Mouse (Mus musculus) brain, embryonic 14.5 days (tissue): ENCODE measurements around the gene Asap2. TPM values are rescaled to one million over a fixed set of nuclear protein-coding genes. Genes with fewer than 3 reads are reported as not detected.

ENCODE experiments used
- DNase-seq: peaks from one replicate; pipeline ENCODE4 v3.0.0-alpha.2; 2011; ENCODE audit warnings: low read depth
- CTCF ChIP-seq: fragments of 200-500 bp; IDR thresholded peaks from 2 replicates; pipeline ENCODE4 v1.5.1; 2012; ENCODE audit warnings: inconsistent platforms, mild to moderate bottlenecking, moderate library complexity, borderline replicate concordance; ENCODE audit not compliant: insufficient read depth, insufficient read length; ENCODE audit errors: extremely low read depth
- POLR2A ChIP-seq: fragments of 200-500 bp; IDR thresholded peaks from 2 replicates; pipeline ENCODE4 v1.6.1; 2012; ENCODE audit warnings: mild to moderate bottlenecking, inconsistent platforms, borderline replicate concordance; ENCODE audit not compliant: poor library complexity, insufficient read depth, insufficient read length, severe bottlenecking; ENCODE audit errors: extremely low read depth
- polyA plus RNA-seq: library from polyadenylated mRNA; depleted of rRNA; stranded (reverse); fragments of >200 nt; gene quantifications from 2 replicates; pipeline ENCODE4 v1.2.3, GENCODE M21; 2012

Gene Asap2
- polyA plus RNA-seq, 1 experiment: 36.0 TPM

DNA sequence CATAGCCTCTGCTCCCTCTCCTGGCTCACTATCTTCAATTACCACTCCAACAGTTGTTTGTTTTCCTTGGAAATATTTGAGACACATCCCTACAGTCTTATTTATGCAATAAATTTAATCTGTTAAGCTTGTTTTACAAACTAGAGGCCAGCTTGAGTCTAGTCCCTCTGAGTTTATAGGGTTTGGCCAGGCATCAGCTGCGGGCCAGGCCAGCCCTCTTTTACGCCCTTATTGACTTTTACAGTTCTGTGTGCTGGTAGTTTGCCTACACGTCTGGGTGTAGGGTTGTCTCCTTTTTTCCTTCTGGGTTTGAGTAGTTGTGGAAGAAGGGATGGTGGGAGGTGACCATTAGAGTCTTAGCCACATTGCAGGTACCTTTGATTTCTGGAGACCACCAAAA is 173.4 kb downstream of the Asap2 start:
- no peak for DNase-seq
- TF ChIP-seq POLR2A: no peak
- no peak for TF ChIP-seq CTCF

DNA sequence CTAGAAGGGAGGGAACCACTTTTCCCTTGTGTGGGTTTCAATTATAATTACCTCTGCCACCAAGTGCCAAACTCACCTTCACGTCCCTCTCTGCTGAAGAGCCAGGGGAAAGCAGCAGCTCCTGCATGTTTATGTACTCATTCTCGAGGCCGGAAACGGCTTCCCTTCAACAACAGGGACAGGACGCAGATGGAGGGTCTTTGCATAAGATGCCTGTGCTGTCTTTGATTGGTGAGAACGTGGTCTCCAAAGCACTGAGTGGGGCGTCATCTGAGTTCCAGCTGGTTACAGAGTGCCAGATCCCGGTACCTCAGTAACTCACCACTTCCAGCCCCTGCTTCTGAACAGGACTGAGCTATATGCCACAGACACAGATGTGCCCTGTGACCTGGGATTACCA is 174.0 kb downstream of the Asap2 start:
- DNase-seq: no peak
- TF ChIP-seq POLR2A (no peak), CTCF (no peak)

DNA sequence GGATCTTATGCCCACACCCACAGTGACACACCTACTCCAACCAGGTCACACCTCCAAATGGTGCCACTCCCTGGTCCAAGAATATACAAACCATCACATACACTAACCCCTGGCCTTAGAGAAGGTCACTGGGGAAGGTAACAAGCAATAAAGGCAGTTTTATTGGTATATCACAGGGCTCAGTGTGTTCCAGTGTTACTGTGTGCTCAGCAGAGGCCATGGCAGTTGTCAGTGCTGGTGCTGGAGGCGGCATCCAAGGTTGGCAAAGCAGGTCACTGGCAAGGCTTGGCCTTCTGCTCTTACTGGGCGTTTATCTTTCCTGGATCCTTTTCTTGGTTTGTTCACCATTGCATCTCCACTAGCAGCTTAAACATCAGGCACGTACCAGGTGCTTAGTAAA is 174.9 kb downstream of the Asap2 start:
- no peak for TF ChIP-seq CTCF
- no peak for TF ChIP-seq POLR2A

DNA sequence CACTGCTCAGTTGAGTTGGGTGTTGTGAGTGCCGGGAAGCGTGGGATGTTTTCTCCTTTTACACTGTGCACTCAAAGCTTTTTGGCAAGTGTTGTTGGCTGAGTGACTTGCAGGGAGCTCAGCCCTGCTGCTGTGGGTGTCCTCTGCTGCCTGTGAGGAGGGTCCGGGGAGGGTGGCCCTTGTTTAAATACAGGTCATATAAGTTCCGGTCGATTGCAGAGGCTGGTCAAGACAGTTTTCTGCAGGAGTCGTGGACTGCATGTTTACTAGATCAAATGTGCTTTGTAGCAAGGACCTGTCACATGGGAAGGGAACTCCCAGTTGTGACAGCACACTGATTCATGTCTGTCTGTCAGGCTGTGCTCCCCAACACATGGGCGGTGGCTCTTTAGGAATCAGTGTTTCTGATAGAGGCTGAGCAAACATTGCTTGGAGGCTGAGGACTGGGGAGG is 175.7 kb downstream of the Asap2 start:
- TF ChIP-seq CTCF (no peak), POLR2A (no peak)
- no peak for DNase-seq

More for the DNA sequence above, 174.9 kb downstream of the Asap2 start:
- DNase-seq: no peak

DNA sequence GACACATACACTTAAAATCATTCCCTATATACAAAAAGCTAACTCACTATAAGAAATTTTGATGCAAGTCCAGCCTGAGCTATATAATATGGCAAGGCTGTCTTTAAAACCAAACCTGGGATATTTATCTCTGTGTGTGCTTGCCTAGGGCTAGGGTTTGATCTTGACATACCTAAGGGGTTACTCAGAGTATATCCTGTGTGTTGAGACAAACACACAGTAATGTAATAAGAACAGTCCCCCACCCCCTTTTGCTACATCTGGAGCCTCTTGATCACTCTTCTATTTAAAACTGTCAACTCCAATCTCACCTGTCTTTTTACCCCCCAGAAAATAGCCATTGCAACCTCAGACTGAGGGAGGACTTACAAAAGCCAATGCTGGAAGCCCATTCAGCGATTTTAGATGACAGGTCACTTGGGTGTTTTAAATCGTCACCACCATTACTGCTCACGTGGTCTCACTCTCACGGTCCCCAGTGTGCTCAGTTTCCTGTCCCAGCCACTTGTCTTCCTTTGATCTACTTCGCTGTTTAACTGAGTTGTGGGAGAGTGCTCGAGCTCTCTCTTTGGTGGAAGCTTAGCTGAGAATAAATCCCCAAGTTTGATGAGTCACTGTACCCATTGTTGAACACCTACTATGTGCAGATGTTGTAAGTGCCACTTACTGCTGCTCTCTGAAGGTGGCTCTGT is 176.8 kb downstream of the Asap2 start:
- TF ChIP-seq CTCF (no peak), POLR2A (no peak)
- no peak for DNase-seq

DNA sequence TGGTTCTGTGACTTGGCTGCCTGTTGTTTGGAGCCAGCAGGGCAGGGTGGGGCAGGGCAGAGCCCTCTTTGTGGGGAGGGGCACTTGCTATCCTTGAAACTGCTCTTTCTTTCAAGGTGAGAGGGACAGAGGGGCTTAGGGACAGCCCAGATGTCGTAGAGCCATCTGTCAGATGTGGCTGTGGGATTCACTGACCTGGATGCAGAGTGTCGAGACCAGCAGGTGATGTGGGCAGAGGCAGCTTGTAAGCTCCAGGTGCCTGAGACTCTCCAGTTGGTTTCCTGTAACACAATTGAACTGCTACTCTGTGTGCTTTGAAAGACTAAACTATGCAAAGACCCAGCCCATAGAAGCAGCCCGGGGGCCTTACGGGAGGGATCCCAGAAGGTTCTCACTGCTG is 177.5 kb downstream of the Asap2 start:
- DNase-seq: no peak
- TF ChIP-seq CTCF (no peak), POLR2A (no peak)

DNA sequence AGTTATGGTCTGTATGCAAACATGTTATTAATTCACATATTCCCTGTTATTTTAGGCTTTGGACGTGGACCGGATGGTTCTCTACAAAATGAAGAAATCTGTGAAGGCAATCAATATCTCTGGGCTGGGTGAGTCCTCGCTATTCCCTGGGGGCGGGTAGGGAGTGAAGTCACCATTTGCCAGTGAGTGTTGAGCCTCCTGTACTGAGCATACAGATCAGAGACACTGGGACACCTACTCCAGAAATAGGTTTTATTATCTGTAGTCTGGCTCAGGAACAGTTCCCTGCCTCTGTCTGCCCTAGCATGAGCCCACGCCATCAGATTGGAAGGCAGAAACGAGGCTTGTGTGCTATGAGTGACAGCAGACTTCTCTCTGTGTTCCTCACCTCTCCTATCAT is 177.9 kb downstream of the Asap2 start:
- no peak for DNase-seq
- no peak for TF ChIP-seq CTCF
- TF ChIP-seq POLR2A: no peak

DNA sequence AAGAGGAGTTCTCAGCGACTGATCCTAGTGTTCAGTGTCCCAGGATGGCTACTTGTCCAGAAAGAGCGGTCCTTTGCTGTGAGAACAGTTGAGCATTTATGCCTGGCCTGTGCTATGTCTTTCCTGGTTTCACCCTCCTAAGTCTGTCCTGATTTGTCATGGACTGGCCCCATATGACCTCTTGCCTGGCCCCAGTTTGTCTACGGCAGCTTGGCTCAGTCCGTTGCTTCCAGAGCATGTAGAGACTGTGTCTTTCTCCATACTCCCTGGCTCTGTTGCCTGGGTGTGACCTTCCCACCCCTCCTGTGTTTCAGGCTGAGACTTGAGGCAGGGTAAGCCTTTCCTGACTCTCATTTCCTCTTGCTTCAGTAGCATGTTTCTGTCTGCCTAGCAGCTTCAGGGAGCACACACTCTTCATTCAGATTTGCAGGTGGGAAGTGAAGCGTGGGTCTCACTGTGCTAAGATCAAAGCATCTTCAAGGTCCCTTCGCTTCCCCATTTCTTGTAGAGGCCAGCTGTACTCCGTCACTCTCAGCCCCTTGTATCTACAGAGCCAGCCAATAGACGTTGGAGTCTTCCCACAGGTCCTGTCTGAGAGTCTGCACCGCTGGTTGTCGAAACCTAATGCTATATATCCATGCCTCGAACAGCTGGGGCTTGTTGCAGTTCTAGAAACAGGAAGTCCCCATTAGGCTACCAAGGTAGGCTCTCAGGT is 181.7 kb downstream of the Asap2 start:
- DNase-seq: no peak
- TF ChIP-seq POLR2A: no peak
- TF ChIP-seq CTCF: no peak

DNA sequence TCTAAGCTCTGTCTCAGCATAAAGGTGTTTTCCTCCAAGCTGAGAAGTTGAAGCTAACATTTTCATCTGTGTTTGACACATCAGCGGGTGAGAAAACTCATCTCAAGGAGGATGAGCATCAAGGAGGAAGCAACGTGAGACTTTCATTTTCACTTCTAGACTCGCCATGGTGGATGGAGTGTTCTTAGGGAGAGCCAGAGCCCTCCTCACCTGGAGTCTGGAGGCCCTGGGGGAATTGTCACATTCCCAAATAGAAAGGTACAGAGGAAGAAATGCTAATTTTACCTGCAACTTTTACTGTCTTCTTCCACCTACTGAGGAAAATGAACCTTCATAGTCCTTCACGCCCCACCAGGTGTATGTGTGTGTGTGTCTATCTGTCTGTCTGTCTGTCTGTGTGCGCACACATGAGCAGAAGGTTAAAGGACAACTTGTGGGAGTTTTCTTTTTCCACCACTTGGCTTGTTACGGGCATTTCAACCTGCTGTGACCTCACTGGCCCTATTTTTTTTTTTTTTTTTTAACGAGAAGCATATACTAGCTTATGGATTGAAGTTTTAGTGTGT is 183.7 kb downstream of the Asap2 start:
- DNase-seq: no peak
- no peak for TF ChIP-seq POLR2A
- no peak for TF ChIP-seq CTCF

DNA sequence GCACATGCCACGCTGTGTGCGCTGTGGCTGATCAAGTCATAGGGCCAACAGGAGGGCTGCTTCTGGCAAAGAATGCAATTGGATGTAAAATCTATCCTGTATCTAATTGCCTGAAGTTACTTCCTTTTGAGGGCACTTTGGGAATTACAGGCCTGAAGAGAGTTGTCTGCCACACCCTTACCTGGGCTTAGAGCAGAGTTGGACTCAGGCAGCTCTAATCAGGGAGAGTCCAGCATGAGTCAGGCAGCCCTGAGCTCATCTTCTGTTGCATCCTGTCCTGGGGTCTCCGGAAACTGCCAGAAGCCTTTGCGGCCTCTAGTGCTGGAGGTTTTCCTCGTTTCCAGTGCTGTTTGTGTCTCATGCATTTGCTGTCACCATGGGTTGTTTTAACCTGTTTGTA is 186.1 kb downstream of the Asap2 start:
- DNase-seq: no peak
- TF ChIP-seq POLR2A (no peak), CTCF (no peak)

DNA sequence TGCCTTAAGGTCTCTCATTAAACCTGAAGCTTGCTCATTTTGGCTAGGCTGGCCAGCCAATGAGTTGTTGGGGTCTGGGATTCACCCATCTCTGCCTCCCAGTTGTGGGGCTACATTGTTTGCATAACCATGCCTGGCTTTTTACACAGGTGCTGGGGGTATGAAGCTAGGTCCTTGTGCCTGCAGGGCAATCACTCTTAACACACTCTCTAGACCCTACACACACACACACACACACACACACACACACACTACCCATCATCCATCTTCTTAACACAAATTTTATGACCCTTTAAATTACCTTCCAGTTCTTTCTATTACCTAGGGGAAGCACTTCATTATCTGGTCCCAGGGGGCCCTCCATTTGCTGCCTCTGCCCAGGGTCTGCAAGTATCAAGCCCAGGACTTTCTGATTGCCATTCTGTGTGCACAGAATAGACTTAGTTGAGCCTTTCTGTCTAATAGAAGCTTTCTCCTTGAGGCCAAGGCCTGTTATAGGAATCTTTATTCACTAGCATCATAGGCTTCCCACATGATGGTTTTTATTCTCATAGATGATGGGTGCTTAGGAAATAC is 187.0 kb downstream of the Asap2 start:
- TF ChIP-seq CTCF (no peak), POLR2A (no peak)
- DNase-seq: no peak
